Mouse (Mus musculus) c-Kit-positive CD71-negative TER-119-negative erythroid progenitor cells, embryonic 14.5 days (primary cell): ENCODE data around the gene Zmynd10.

Source experiments
- DNase-seq: peaks from one replicate; pipeline ENCODE4 v3.0.0-alpha.2; 2013; ENCODE audit warnings: low read depth

Zmynd10 gene

DNA sequence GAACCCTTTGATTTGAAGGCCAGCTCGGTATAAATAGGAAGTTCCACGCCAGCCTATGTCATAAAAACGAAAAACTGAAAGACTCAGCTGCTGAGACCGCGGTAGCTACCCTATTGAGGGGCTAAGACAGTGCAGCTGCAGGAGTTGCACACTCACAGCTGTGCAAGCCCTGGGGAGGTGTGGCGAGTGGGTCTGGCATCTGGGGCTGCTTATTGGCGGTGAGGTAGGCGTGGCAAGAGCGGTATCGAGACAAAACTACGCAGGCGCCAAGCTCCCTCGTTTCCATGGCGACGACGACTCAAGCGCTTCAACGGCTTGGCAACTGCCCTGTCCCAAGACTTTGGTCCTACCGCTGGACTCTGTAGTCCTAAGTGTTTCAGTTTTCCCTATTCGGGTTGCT lies at the start of gene Zmynd10:
Gene Zmynd10, plus strand, starts transcription at position 273 of the 400 bp plus-strand sequence.
- DNase-seq: peak; percentile 90

DNA sequence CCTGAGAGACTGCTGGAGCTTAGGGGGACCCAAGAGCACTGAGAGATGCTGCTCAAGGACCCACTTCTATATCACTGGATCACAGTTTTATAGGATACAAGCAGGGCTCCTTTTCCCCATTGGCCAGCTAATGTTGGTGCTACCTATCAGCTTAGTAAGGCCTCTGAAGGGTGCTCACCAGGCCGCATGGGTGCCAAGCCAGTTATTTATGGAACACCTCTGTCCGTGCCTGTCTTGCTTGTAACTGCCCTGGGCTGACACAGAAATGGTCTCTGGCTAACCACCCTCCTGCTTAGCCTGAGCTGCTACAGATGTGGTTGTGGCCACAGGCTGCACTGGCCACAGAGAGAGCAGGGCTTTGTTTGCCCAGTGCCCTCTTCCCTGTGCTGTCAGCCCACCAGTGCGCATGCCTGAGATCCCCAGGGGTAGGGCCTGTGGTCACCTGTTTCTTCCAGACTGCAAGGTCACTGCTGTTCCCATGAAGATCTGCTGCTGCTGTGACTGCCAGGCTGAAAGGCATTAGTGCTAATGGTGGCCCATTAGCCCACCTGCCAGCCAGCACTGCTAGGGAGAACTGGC lies 46.3 kb upstream of the Zmynd10 start:
- DNase-seq: no peak

DNA sequence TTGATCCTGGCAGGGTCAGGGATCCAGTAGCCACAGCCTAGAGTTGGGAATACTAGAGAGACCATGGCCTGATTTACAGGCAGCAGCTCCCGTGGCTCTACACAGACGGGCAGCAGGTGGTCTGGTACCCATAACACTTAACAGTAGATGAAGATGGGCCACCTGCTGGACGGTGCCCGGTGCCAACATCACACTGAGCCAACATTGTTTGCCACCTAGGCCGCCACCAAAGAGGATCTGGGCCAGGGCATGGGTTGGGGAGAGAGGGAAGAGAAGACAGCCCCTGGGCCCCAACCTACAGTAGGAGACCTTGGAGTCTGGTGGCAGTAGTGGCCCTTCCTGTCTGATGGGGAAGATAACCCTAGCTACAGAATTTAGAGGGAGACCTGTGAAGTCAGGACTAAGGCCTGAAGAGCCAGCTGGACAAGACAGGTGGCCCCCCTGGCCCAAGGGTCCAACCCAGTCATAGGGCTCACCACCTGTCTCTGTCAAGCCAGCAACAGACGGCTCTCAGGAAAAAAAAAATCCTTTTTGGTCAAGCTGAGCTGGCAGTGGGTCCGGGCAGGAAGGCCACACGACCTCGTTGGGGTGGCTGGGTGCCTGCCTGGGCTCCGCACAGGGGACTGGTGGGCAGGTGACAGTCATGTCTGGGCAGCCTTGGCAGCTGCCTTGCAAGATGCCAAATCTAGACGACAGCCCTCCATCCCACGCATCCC lies 44.8 kb upstream of the Zmynd10 start:
- DNase-seq: no peak

- DNase-seq: no peak
Observed at GRCm38 (mm10) chr9:107504662-107505537, 42.2 kb upstream of the Zmynd10 start.

- DNase-seq: no peak
Observed at GRCm38 (mm10) chr9:107508266-107508665, 38.8 kb upstream of the Zmynd10 start.

GRCm38 (mm10) chr9:107510384-107511100 lies 36.6 kb upstream of the Zmynd10 start:
- no peak for DNase-seq

GRCm38 (mm10) chr9:107511436-107511835 lies 35.7 kb upstream of the Zmynd10 start:
- no peak for DNase-seq

DNA sequence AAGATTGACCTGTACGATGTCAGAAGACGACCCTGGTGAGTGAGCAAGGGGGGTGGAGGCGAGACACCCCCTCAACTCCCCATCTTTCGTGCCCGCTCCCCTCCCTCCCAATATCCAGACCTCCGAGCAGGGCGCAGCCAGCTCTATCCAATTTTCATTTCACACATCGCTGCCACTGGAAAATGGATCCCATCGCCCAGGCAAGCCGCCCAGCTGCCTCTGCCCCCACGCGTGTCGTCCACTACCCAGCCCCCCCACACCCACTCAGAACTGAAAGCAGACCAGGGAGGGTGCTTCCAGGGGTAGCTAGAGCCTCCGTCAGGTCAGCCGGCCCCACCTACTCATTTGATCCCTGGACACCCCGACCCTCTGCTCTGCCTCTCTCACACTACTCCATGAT lies 34.8 kb upstream of the Zmynd10 start:
- DNase-seq: no peak

GRCm38 (mm10) chr9:107514303-107514955 lies 32.7 kb upstream of the Zmynd10 start:
- peak; percentile 58 for DNase-seq

- no peak for DNase-seq
Observed at GRCm38 (mm10) chr9:107520331-107520730, 26.8 kb upstream of the Zmynd10 start.

GRCm38 (mm10) chr9:107521190-107521589 lies 25.9 kb upstream of the Zmynd10 start:
- no peak for DNase-seq

DNA sequence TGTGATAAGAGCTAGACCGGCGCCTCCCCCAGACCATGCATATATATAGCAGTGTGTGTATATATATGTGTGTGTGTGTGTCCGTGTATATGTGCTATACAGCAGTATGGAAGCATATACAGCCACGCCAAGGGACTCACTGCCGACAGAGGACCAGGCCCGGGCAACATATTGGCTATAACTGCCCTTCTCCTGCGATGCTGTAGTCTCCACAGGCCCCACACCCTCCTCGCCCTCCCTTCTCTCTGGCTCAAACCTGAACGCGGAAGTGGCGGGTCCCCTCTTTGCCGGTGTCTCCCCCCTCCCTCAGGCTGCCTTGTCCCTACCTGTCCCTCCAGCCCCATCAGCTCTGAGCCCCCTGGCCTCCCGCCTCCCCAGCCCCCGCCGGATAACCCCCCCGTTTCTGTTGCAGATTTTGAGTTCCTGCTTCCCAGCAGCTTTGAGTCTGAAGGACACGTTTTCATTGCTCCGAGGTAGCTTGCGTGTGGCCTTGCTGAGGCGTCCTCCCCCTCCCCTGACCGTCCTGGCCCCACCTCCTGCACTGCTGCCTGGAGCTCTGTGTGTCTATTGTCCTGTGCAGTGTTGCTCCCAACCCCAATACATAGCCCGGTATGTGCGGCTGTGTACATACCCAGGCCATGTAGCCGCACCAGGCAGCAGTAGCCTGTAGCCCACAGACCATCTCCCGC lies 25.2 kb upstream of the Zmynd10 start:
- no peak for DNase-seq

DNA sequence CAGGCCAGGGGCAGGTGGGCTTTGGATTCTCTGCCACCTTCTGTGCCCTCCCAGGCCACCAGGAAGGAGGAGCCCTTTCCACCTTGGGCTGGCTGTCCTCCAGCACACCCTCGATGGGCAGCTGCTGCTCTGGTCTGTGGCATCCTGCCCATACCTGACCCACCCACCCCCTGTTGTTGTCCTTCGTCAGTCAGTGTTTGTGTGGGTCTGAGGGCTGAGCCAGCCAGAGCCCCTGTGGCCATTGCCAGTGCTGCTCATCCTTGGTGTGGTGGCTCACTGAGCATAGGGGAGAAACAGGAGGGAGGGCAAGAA lies 24.7 kb upstream of the Zmynd10 start:
- no peak for DNase-seq

DNA sequence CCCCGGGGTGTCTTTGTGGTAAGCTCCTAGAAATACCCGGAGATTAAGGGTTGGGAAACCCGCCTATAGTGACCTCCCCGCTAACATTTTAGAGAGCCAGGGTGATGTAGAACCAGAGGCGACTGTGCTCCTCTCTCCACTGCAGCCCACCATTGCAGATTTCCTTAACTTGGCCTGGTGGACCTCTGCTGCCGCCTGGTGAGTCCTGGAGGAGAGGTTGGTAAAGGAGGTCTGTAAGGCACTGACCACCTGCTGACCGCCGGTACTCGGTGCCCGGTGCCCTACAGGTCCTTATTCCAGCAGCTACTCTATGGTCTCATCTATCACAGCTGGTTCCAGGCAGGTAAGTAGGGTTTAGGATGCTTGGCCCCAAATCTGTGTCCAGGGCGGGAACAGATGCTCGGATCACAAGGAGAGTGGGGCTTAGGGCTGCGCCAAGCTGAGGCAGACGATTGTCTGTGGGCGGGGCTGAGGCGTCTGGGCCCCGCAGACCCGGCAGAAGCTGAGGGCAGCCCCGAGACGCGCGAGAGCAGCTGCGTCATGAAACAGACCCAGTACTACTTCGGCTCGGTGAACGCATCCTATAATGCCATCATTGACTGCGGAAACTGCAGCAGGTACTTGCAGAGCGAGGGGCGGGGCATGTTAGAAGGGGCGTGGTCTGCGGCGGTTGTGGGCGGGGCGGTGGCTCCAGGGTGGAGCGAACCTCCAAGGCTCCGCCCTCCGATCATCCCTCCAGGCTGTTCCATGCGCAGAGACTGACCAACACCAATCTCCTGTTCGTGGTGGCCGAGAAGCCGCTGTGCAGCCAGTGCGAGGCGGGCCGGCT lies 20.7 kb upstream of the Zmynd10 start:
- DNase-seq: peak; percentile 56

DNA sequence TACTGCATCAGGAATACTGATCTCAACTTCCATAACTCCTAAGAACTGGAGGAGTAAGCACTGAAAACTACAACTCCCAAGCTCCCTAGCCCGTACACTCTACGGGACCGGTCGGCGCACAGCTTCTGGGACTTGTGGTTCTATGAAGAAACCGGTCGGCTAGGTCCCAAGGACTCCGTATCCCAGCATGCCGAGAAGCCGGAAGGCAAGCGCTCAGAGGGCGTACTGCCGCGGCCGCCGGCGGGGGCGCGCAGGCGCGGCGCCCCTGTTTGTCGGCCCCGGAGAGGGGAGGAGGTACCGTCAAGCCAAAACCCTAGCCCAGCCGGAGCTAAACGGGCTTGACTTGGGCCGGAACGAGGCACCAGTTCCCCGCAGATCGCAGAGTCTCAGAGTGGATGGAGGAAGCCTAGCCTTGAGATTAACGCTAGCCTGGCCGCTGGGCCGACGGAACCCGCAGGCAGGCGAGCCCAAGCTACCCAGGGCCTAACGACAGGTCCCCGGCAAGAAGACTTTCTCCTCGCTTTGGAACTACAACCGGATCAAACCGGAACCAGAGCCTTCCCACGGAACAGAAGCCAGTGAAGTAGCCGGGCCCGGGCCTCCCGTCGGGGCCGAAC lies 13.2 kb upstream of the Zmynd10 start, which contains the start of gene Tmem115:
Gene Tmem115, plus strand, starts transcription at position 155 of the 617 bp plus-strand sequence.
- DNase-seq: peak; percentile 86

DNA sequence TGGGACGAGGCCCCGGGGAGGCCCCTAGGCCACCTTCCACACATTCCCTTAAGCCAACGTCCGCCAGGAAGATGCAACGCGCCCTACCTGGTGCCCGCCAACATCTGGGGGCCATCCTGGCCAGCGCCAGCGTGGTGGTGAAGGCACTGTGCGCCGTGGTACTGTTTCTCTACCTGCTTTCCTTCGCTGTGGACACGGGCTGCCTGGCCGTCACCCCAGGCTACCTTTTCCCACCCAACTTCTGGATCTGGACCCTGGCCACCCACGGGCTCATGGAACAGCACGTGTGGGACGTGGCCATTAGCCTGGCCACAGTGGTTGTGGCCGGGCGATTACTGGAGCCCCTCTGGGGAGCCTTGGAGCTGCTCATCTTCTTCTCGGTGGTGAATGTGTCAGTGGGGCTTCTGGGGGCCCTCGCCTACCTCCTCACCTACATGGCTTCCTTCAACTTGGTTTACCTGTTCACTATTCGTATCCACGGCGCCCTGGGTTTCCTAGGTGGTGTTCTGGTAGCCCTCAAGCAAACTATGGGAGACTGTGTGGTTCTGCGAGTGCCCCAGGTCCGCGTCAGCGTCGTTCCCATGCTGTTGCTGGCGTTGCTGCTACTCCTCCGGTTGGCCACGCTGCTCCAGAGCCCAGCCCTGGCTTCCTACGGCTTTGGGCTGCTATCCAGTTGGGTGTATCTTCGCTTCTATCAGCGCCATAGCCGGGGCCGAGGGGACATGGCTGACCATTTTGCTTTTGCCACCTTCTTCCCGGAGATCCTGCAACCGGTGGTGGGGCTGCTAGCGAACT lies 12.5 kb upstream of the Zmynd10 start:
- no peak for DNase-seq

GRCm38 (mm10) chr9:107538231-107538630 lies 8.9 kb upstream of the Zmynd10 start:
- DNase-seq: no peak

DNA sequence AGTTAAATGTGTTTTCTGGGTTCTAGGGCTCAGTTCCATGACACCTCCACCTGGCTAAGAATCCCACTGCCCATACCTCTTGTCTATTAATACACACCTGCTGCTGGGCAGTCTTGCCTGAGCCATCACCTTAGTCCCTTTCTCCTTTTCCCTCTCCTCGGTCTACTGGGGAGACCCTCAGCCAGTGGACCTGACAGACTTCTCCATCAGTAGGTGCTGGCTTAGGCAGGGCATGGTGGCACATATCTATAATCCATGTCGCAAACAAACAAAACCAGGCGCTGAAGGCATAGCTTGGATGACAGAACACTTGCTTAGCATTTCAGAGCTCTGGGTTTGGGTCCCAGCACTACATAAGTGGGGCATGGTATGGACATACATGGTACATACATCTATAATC lies 8.4 kb upstream of the Zmynd10 start:
- no peak for DNase-seq

GRCm38 (mm10) chr9:107539940-107540339 lies 7.2 kb upstream of the Zmynd10 start:
- DNase-seq: no peak
